Comparison of ENCODE assay signal across 11 mouse cellular contexts in the genomic region with DNA sequence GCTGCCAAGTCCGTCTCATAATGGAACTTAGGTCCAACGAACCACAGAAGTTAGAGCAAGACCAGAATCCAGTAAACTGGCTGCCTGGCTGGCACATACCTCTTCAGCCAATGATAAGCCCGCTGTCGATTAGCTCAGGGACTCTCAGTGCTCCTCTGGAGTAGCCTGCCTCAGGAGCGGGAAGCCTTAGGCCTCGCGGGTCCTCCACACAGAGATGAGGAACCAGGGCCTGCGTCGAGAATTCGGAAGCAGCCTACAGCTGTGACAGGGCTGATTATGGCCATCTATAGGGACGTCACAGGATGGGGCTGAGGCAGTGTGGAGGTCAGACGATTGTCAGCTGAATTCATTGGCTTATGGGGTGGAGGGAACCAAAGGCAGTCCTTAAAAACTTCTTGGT.
A peak's percentile ranks its signal among the peaks of the same experiment; 100 is the strongest.
DNase-seq lines count a peak whose midpoint lies in the region; ATAC-seq lines count a peak whose summit lies in the region.
"Had no signal": no experiment of that assay in that cellular context is flagged by ENCODE, and none has a peak within 500 bp of the region (broad histone marks: within the 10 kb centered on the region; RNA-seq: fewer than 3 reads in every experiment).

No protein-coding gene starts in this region.

- no peak for DNase-seq in kidney, adult 18-20 months
- DNase-seq in hindbrain, embryonic 14.5 days (ENCODE audit: low spot score) = no peak
- no peak for DNase-seq in adrenal gland, adult (ENCODE audit: inconsistent age in 2 of 2, low spot score in 1 of 2)
- no peak for DNase-seq in gastrocnemius, postnatal 25 days
- DNase-seq: gastrocnemius, postnatal 10 days had no signal

- peaks cover 14% of the 10 kb centered on the region; the same call in 1 of the 2 replicates for H3K27me3 ChIP-seq in kidney, embryonic 15.5 days
- peaks cover 14% of the 10 kb centered on the region for H3K27me3 ChIP-seq in embryonic facial prominence, embryonic 13.5 days
- H3K27me3 ChIP-seq in hindbrain, embryonic 14.5 days (ENCODE audit: control insufficient read depth, insufficient read depth, low read length) = no peaks in the 10 kb centered on the region
- H3K27me3 ChIP-seq in midbrain, embryonic 15.5 days (replicated peaks) = no peaks in the 10 kb centered on the region
- peaks cover 8% of the 10 kb centered on the region for H3K27me3 ChIP-seq in heart, embryonic 11.5 days (ENCODE audit: control insufficient read depth, insufficient read depth, low read length)
- H3K27me3 ChIP-seq: heart, embryonic 15.5 days had no signal

- no peak for ATAC-seq in kidney, embryonic 15.5 days (replicated peaks; ENCODE audit: low FRiP score)
- no peak for ATAC-seq in embryonic facial prominence, embryonic 13.5 days (ENCODE audit: insufficient number of reproducible peaks, insufficient read depth, low FRiP score, low TSS enrichment, low read depth)
- no peak for ATAC-seq in hindbrain, embryonic 14.5 days (ENCODE audit: low FRiP score)
- no peak for ATAC-seq in midbrain, embryonic 15.5 days (replicated peaks)
- no peak for ATAC-seq in heart, embryonic 11.5 days (replicated peaks; ENCODE audit: insufficient number of reproducible peaks, low FRiP score, low TSS enrichment)

- no peaks in the 10 kb centered on the region for H3K36me3 ChIP-seq in kidney, embryonic 15.5 days
- no peaks in the 10 kb centered on the region for H3K36me3 ChIP-seq in embryonic facial prominence, embryonic 13.5 days
- H3K36me3 ChIP-seq in hindbrain, embryonic 14.5 days (replicated peaks; ENCODE audit: control insufficient read depth, insufficient read depth) = no peaks in the 10 kb centered on the region
- H3K36me3 ChIP-seq in midbrain, embryonic 15.5 days (replicated peaks) = no peaks in the 10 kb centered on the region
- H3K36me3 ChIP-seq in heart, embryonic 11.5 days (ENCODE audit: control insufficient read depth, insufficient read depth, low read length) = no peaks in the 10 kb centered on the region
- H3K36me3 ChIP-seq: heart, embryonic 15.5 days; intestine, embryonic 15.5 days had no signal

- H3K27ac ChIP-seq in kidney, embryonic 15.5 days = peak overlapping the region; percentile 89
- H3K27ac ChIP-seq in embryonic facial prominence, embryonic 13.5 days = 0 out of 2 replicates have a peak overlapping the region, but pooled peaks have one; percentile 34
- H3K27ac ChIP-seq in hindbrain, embryonic 14.5 days = peak overlapping the region; percentile 77
- peak overlapping the region; percentile 90 for H3K27ac ChIP-seq in midbrain, embryonic 15.5 days
- H3K27ac ChIP-seq in heart, embryonic 11.5 days (ENCODE audit: low read depth, low read length) = no peak overlapping the region

- no peak overlapping the region for H3K4me3 ChIP-seq in kidney, embryonic 15.5 days (replicated peaks)
- no peak overlapping the region for H3K4me3 ChIP-seq in embryonic facial prominence, embryonic 13.5 days
- no peak overlapping the region for H3K4me3 ChIP-seq in hindbrain, embryonic 14.5 days (replicated peaks; ENCODE audit: low read length)
- H3K4me3 ChIP-seq in midbrain, embryonic 15.5 days = no peak overlapping the region
- H3K4me3 ChIP-seq in heart, embryonic 11.5 days (ENCODE audit: low read depth, low read length) = no peak overlapping the region

- no peak overlapping the region for H3K9ac ChIP-seq in kidney, embryonic 15.5 days
- H3K9ac ChIP-seq in embryonic facial prominence, embryonic 13.5 days = no peak overlapping the region
- H3K9ac ChIP-seq in hindbrain, embryonic 14.5 days = no peak overlapping the region
- no peak overlapping the region for H3K9ac ChIP-seq in midbrain, embryonic 15.5 days
- no peak overlapping the region for H3K9ac ChIP-seq in heart, embryonic 11.5 days (ENCODE audit: low read depth, low read length)
- H3K9ac ChIP-seq: intestine, embryonic 15.5 days had no signal

- peaks cover 38% of the 10 kb centered on the region for H3K4me1 ChIP-seq in kidney, embryonic 15.5 days
- H3K4me1 ChIP-seq in embryonic facial prominence, embryonic 13.5 days = peaks cover 36% of the 10 kb centered on the region
- peaks cover 36% of the 10 kb centered on the region for H3K4me1 ChIP-seq in hindbrain, embryonic 14.5 days (replicated peaks; ENCODE audit: control insufficient read depth, insufficient read depth, low read length)
- peaks cover 40% of the 10 kb centered on the region for H3K4me1 ChIP-seq in midbrain, embryonic 15.5 days
- peaks cover 19% of the 10 kb centered on the region for H3K4me1 ChIP-seq in heart, embryonic 11.5 days (ENCODE audit: control insufficient read depth, insufficient read depth, low read length)

- no peaks in the 10 kb centered on the region for H3K9me3 ChIP-seq in kidney, embryonic 15.5 days (replicated peaks)
- no peaks in the 10 kb centered on the region for H3K9me3 ChIP-seq in embryonic facial prominence, embryonic 13.5 days
- no peaks in the 10 kb centered on the region for H3K9me3 ChIP-seq in hindbrain, embryonic 14.5 days (ENCODE audit: control insufficient read depth, low read length)
- H3K9me3 ChIP-seq in midbrain, embryonic 15.5 days = no peaks in the 10 kb centered on the region
- H3K9me3 ChIP-seq in heart, embryonic 11.5 days (replicated peaks; ENCODE audit: control insufficient read depth, low read length) = no peaks in the 10 kb centered on the region
- H3K9me3 ChIP-seq: heart, embryonic 15.5 days; intestine, embryonic 15.5 days had no signal

- 73% methylated on average over 12 of the region's 12 CpGs for WGBS in kidney, embryonic 15.5 days
- WGBS in embryonic facial prominence, embryonic 13.5 days = 65% methylated on average over 12 of the region's 12 CpGs
- WGBS in hindbrain, embryonic 14.5 days = 28% methylated on average over 12 of the region's 12 CpGs
- 30% methylated on average over 12 of the region's 12 CpGs for WGBS in midbrain, embryonic 15.5 days
- 54% methylated on average over 12 of the region's 12 CpGs for WGBS in heart, embryonic 11.5 days (ENCODE audit: insufficient replicate concordance)

- H3K4me2 ChIP-seq in kidney, embryonic 15.5 days = no peak overlapping the region
- no peak overlapping the region for H3K4me2 ChIP-seq in embryonic facial prominence, embryonic 13.5 days
- no peak overlapping the region for H3K4me2 ChIP-seq in hindbrain, embryonic 14.5 days (replicated peaks)
- H3K4me2 ChIP-seq in midbrain, embryonic 15.5 days = no peak overlapping the region
- H3K4me2 ChIP-seq in heart, embryonic 11.5 days = no peak overlapping the region
